Comparison of ENCODE assay signal across 13 mouse cellular contexts in genomic region chr6:38207621-38208020, GRCm38 (mm10). TPM values are rescaled to one million over a fixed set of nuclear protein-coding genes. Genes with fewer than 3 reads are reported as not detected.
DNase-seq lines count a peak whose midpoint lies in the region; ATAC-seq and TF ChIP-seq lines count a peak whose summit lies in the region.
"Had no signal": no experiment of that assay in that cellular context is flagged by ENCODE, and none has a peak within 500 bp of the region (broad histone marks: within the 10 kb centered on the region; RNA-seq: fewer than 3 reads in every experiment).

No protein-coding gene starts in this region.

- peak; percentile 84 for DNase-seq in heart, adult 11 months
- DNase-seq in ES-E14 (ENCODE audit: low read depth, low spot score): peak; percentile 36
- no peak for DNase-seq in hindbrain, embryonic 10.5 days (ENCODE audit: low spot score)
- no peak for DNase-seq in right cerebral cortex, postnatal 10 days (ENCODE audit: low spot score in 2 of 2)
- no peak for DNase-seq in embryo, embryonic 9.5 days (ENCODE audit: extremely low spot score)
- DNase-seq in right cerebral cortex, postnatal 25 days: no peak
- DNase-seq: adrenal gland, adult 2 months; B cell, adult 2 months; kidney, adult 8-10 months; layer of hippocampus, adult 9-11 months; lung, postnatal 36 days had no signal

- H3K36me3 ChIP-seq in heart, embryonic 11.5 days (ENCODE audit: control insufficient read depth, insufficient read depth, low read length): no peaks in the 10 kb centered on the region
- no peaks in the 10 kb centered on the region for H3K36me3 ChIP-seq in ES-E14 (ENCODE audit: control insufficient read depth, insufficient read depth, low read length, poor library complexity, severe bottlenecking)
- H3K36me3 ChIP-seq in hindbrain, embryonic 10.5 days: peaks cover 23% of the 10 kb centered on the region
- no peaks in the 10 kb centered on the region for H3K36me3 ChIP-seq in midbrain, embryonic 13.5 days

- no peak overlapping the region for H3K4me3 ChIP-seq in heart, embryonic 11.5 days (ENCODE audit: low read depth, low read length)
- no peak overlapping the region for H3K4me3 ChIP-seq in ES-E14 (ENCODE audit: insufficient read depth in 1 of 2, low read depth in 1 of 2, low read length in 2 of 2, poor library complexity in 1 of 2, severe bottlenecking in 1 of 2)
- no peak overlapping the region for H3K4me3 ChIP-seq in hindbrain, embryonic 10.5 days
- H3K4me3 ChIP-seq in midbrain, embryonic 13.5 days (replicated peaks): no peak overlapping the region

- H3K9ac ChIP-seq in heart, embryonic 11.5 days (ENCODE audit: low read depth, low read length): no peak overlapping the region
- H3K9ac ChIP-seq in ES-E14 (ENCODE audit: insufficient read depth, low read depth, low read length, poor library complexity, severe bottlenecking): no peak overlapping the region
- no peak overlapping the region for H3K9ac ChIP-seq in midbrain, embryonic 13.5 days (replicated peaks)

- H3K4me1 ChIP-seq in heart, embryonic 11.5 days (ENCODE audit: control insufficient read depth, insufficient read depth, low read length): peaks cover 9% of the 10 kb centered on the region; the same call in 1 of the 2 replicates
- H3K4me1 ChIP-seq in ES-E14 (ENCODE audit: control insufficient read depth in 2 of 2, insufficient read depth in 2 of 2, low read length in 2 of 2, poor library complexity in 1 of 2): peaks cover 2 to 14% of the 10 kb centered on the region in 2 experiments; a peak in 3 of 4 replicates
- H3K4me1 ChIP-seq in hindbrain, embryonic 10.5 days (replicated peaks): peaks cover 48% of the 10 kb centered on the region
- peaks cover 28% of the 10 kb centered on the region for H3K4me1 ChIP-seq in midbrain, embryonic 13.5 days (replicated peaks)

- 0 out of 2 replicates have a peak, but pooled peaks cover 2% of the 10 kb centered on the region for H3K9me3 ChIP-seq in heart, embryonic 11.5 days (replicated peaks; ENCODE audit: control insufficient read depth, low read length)
- H3K9me3 ChIP-seq in ES-E14 (ENCODE audit: control insufficient read depth, insufficient read depth, low read depth, low read length): no peaks in the 10 kb centered on the region
- H3K9me3 ChIP-seq in hindbrain, embryonic 10.5 days: peaks cover 16% of the 10 kb centered on the region
- peaks cover 3% of the 10 kb centered on the region; the same call in 1 of the 2 replicates for H3K9me3 ChIP-seq in midbrain, embryonic 13.5 days

- no peak overlapping the region for H3K4me2 ChIP-seq in heart, embryonic 11.5 days
- H3K4me2 ChIP-seq in midbrain, embryonic 13.5 days (replicated peaks): no peak overlapping the region

- WGBS in heart, embryonic 11.5 days (ENCODE audit: insufficient replicate concordance): 75% methylated on average over 2 of the region's 2 CpGs
- WGBS in hindbrain, embryonic 10.5 days: 67% methylated on average over 2 of the region's 2 CpGs
- 33% methylated on average over 2 of the region's 2 CpGs for WGBS in midbrain, embryonic 13.5 days

- no peak overlapping the region for H3K27ac ChIP-seq in heart, embryonic 11.5 days (ENCODE audit: low read depth, low read length)
- peak overlapping the region; percentile 44; the same call in 1 of the 2 replicates for H3K27ac ChIP-seq in ES-E14 (ENCODE audit: insufficient read depth, low read depth, low read length, poor library complexity, severe bottlenecking)
- H3K27ac ChIP-seq in hindbrain, embryonic 10.5 days: peak overlapping the region; percentile 74
- peak overlapping the region; percentile 61 for H3K27ac ChIP-seq in midbrain, embryonic 13.5 days

- in situ Hi-C loops in ES-E14 (cut with MboI; ENCODE audit: low sequenced_read_pairs in 2 of 2, unreplicated experiment in 2 of 2): no loop called here

- ATAC-seq in heart, embryonic 11.5 days (replicated peaks; ENCODE audit: insufficient number of reproducible peaks, low FRiP score, low TSS enrichment): no peak
- peak; percentile 16; the same call in 1 of the 2 replicates for ATAC-seq in midbrain, embryonic 13.5 days

- no peaks in the 10 kb centered on the region for H3K27me3 ChIP-seq in heart, embryonic 11.5 days (ENCODE audit: control insufficient read depth, insufficient read depth, low read length)
- H3K27me3 ChIP-seq in hindbrain, embryonic 10.5 days (ENCODE audit: insufficient read depth, poor library complexity, severe bottlenecking): peaks cover 4% of the 10 kb centered on the region; the same call in 1 of the 2 replicates
- peaks cover 15% of the 10 kb centered on the region for H3K27me3 ChIP-seq in midbrain, embryonic 13.5 days

TF ChIP-seq in ES-E14, 5 proteins besides CTCF, POLR2A, EP300 and RAD21:
- TF ChIP-seq ZNF384 (IDR thresholded peaks at IDR 0.05; ENCODE audit: low read depth, low read length) (no peak), MAFK (IDR thresholded peaks at IDR 0.05; ENCODE audit: insufficient read depth, low read depth, low read length) (no peak), CHD2 (IDR thresholded peaks at IDR 0.05; ENCODE audit: low read depth, low read length) (no peak), ZC3H11A (IDR thresholded peaks at IDR 0.05; ENCODE audit: borderline replicate concordance, low read depth, low read length) (no peak), HCFC1 (IDR thresholded peaks at IDR 0.05; ENCODE audit: borderline replicate concordance, insufficient read depth, low read length) (no peak)

RNA-seq across cellular contexts. Expression of gene D630045J12Rik, which starts 46.2 kb away (rescaled TPM):
- polyA plus RNA-seq in heart, embryonic 11.5 days (2014; fragmentation: Nextera tagmentation; extraction: Ambion mirVana): 3.3 and 3.7 TPM in 2 replicates
- 4.1 and 6.3 TPM in 2 replicates for total RNA-seq in ES-E14 (2012; rRNA removed)
- 6.9 and 8.4 TPM in 2 replicates for polyA plus RNA-seq in hindbrain, embryonic 10.5 days (2016; fragmentation: Nextera tagmentation; extraction: Ambion mirVana)
- polyA plus RNA-seq in midbrain, embryonic 13.5 days (2015; fragmentation: Nextera tagmentation; extraction: Ambion mirVana): 14.4 and 16.6 TPM in 2 replicates

Comparison
In these comparisons a context has a peak if more than half of its experiments do, and no peak if none do; other contexts are left out.
1. DNase-seq: peak in heart, adult 11 months (single experiment) and ES-E14 (single experiment); none in hindbrain, embryonic 10.5 days (single experiment), right cerebral cortex, postnatal 10 days (0 of 2), embryo, embryonic 9.5 days (single experiment) and right cerebral cortex, postnatal 25 days (single experiment).